Mouse (Mus musculus): ENCODE measurements around the gene Dclre1b. TPM values are rescaled to one million over a fixed set of nuclear protein-coding genes. Genes with fewer than 3 reads are reported as not detected.

The Dclre1b gene
- polyA plus RNA-seq, 1 experiment from 2014 or later = 18.1 TPM

GRCm38 (mm10) chr3:103771531-103772130, 37.6 kb downstream of the Dclre1b start:
- ATAC-seq (ENCODE audit: insufficient number of reproducible peaks, low FRiP score) = no peak
- H3K9ac ChIP-seq = peak overlapping the region; percentile 45; the same call in 1 of the 2 replicates

GRCm38 (mm10) chr3:103766789-103767188, 42.5 kb downstream of the Dclre1b start:
- Histone ChIP-seq H3K9ac (no peak overlapping the region), H3K27me3 (replicated peaks) (no peaks in the 10 kb centered on the region), H3K4me2 (no peak overlapping the region), H3K4me3 (no peak overlapping the region), H3K27ac (ENCODE audit: poor library complexity, severe bottlenecking) (no peak overlapping the region), H3K9me3 (replicated peaks) (no peaks in the 10 kb centered on the region), H3K36me3 (peaks cover 42% of the 10 kb centered on the region), H3K4me1 (replicated peaks) (peaks cover 19% of the 10 kb centered on the region)
- 85% methylated on average over 3 of the region's 3 CpGs for WGBS
- ATAC-seq (ENCODE audit: insufficient number of reproducible peaks, low FRiP score) = no peak

More at GRCm38 (mm10) chr3:103771531-103772130, 37.6 kb downstream of the Dclre1b start:
- Histone ChIP-seq H3K4me3 (no peak overlapping the region), H3K27me3 (replicated peaks) (no peaks in the 10 kb centered on the region), H3K27ac (ENCODE audit: poor library complexity, severe bottlenecking) (peak overlapping the region; percentile 91), H3K4me2 (peak overlapping the region; percentile 53), H3K9me3 (replicated peaks) (no peaks in the 10 kb centered on the region), H3K4me1 (replicated peaks) (peaks cover 39% of the 10 kb centered on the region), H3K36me3 (peaks cover 29% of the 10 kb centered on the region)
- 36% methylated on average over 9 of the region's 9 CpGs for WGBS

- Histone ChIP-seq H3K36me3 (peaks cover 71% of the 10 kb centered on the region), H3K9ac (no peak overlapping the region)
Measured at GRCm38 (mm10) chr3:103759261-103759970, 49.8 kb downstream of the Dclre1b start.

GRCm38 (mm10) chr3:103758456-103758855, 50.8 kb downstream of the Dclre1b start:
- no peak overlapping the region for H3K9ac ChIP-seq
- H3K36me3 ChIP-seq = peaks cover 71% of the 10 kb centered on the region
- H3K27ac ChIP-seq (ENCODE audit: poor library complexity, severe bottlenecking) = no peak overlapping the region
- no peaks in the 10 kb centered on the region for H3K27me3 ChIP-seq (replicated peaks)
- no peak overlapping the region for H3K4me3 ChIP-seq
- no peak overlapping the region for H3K4me2 ChIP-seq
- H3K9me3 ChIP-seq (replicated peaks) = no peaks in the 10 kb centered on the region
- H3K4me1 ChIP-seq (replicated peaks) = peaks cover 11% of the 10 kb centered on the region
- 93% methylated on average over 7 of the region's 7 CpGs for WGBS
- no peak for ATAC-seq (ENCODE audit: insufficient number of reproducible peaks, low FRiP score)

More at GRCm38 (mm10) chr3:103759261-103759970, 49.8 kb downstream of the Dclre1b start:
- Histone ChIP-seq H3K4me1 (replicated peaks) (peaks cover 11% of the 10 kb centered on the region), H3K27me3 (replicated peaks) (no peaks in the 10 kb centered on the region), H3K9me3 (replicated peaks) (no peaks in the 10 kb centered on the region), H3K4me2 (no peak overlapping the region), H3K4me3 (no peak overlapping the region), H3K27ac (ENCODE audit: poor library complexity, severe bottlenecking) (no peak overlapping the region)
- 76% methylated on average over 5 of the region's 5 CpGs for WGBS
- ATAC-seq (ENCODE audit: insufficient number of reproducible peaks, low FRiP score) = no peak

- H3K9me3 ChIP-seq (replicated peaks) = no peaks in the 10 kb centered on the region
- 89% methylated on average over 2 of the region's 2 CpGs for WGBS
- H3K27me3 ChIP-seq (replicated peaks) = no peaks in the 10 kb centered on the region
- no peak for ATAC-seq (ENCODE audit: insufficient number of reproducible peaks, low FRiP score)
- no peak overlapping the region for H3K9ac ChIP-seq
- H3K27ac ChIP-seq (ENCODE audit: poor library complexity, severe bottlenecking) = no peak overlapping the region
- H3K4me3 ChIP-seq = no peak overlapping the region
- H3K36me3 ChIP-seq = peaks cover 73% of the 10 kb centered on the region
- no peak overlapping the region for H3K4me2 ChIP-seq
- H3K4me1 ChIP-seq (replicated peaks) = peaks cover 11% of the 10 kb centered on the region
Measured at GRCm38 (mm10) chr3:103756920-103757319, 52.3 kb downstream of the Dclre1b start.

GRCm38 (mm10) chr3:103755351-103755750, 53.9 kb downstream of the Dclre1b start:
- Histone ChIP-seq H3K9ac (no peak overlapping the region), H3K4me1 (replicated peaks) (peaks cover 11% of the 10 kb centered on the region), H3K4me2 (0 out of 2 replicates have a peak overlapping the region, but pooled peaks have one; percentile 7), H3K36me3 (peaks cover 71% of the 10 kb centered on the region), H3K4me3 (no peak overlapping the region), H3K27me3 (replicated peaks) (no peaks in the 10 kb centered on the region), H3K27ac (ENCODE audit: poor library complexity, severe bottlenecking) (peak overlapping the region; percentile 60), H3K9me3 (replicated peaks) (no peaks in the 10 kb centered on the region)
- WGBS = 12% methylated on average over 3 of the region's 3 CpGs
- peak; percentile 71; the same call in 1 of the 2 replicates for ATAC-seq (ENCODE audit: insufficient number of reproducible peaks, low FRiP score)

- no peak for ATAC-seq (ENCODE audit: insufficient number of reproducible peaks, low FRiP score)
- no peak overlapping the region for H3K4me3 ChIP-seq
- peaks cover 73% of the 10 kb centered on the region for H3K36me3 ChIP-seq
- H3K9me3 ChIP-seq (replicated peaks) = no peaks in the 10 kb centered on the region
- 91% methylated on average over 2 of the region's 2 CpGs for WGBS
- H3K4me1 ChIP-seq (replicated peaks) = peaks cover 11% of the 10 kb centered on the region
- H3K4me2 ChIP-seq = no peak overlapping the region
- no peak overlapping the region for H3K27ac ChIP-seq (ENCODE audit: poor library complexity, severe bottlenecking)
- no peaks in the 10 kb centered on the region for H3K27me3 ChIP-seq (replicated peaks)
- no peak overlapping the region for H3K9ac ChIP-seq
Measured at GRCm38 (mm10) chr3:103751558-103751957, 57.7 kb downstream of the Dclre1b start.

Other genes starting within 250 kb of the Dclre1b start
- gene Syt6, start 234.2 kb downstream of the Dclre1b start, polyA plus RNA-seq (2016; fragmentation: Nextera tagmentation; extraction: Ambion mirVana) = 0.11 and 0.21 TPM in 2 replicates
- gene Atg4a-ps, start 163.4 kb downstream of the Dclre1b start, polyA plus RNA-seq (2016; fragmentation: Nextera tagmentation; extraction: Ambion mirVana) = not detected in 2 replicates
- gene Olfml3, start 71.4 kb downstream of the Dclre1b start, polyA plus RNA-seq (2016; fragmentation: Nextera tagmentation; extraction: Ambion mirVana) = 19.5 and 20.5 TPM in 2 replicates
- gene Gm10964, start 70.1 kb downstream of the Dclre1b start, polyA plus RNA-seq (2016; fragmentation: Nextera tagmentation; extraction: Ambion mirVana) = not detected in 2 replicates
- 13.5 and 14.9 TPM in 2 replicates for gene Hipk1, start 17.9 kb downstream of the Dclre1b start, polyA plus RNA-seq (2016; fragmentation: Nextera tagmentation; extraction: Ambion mirVana)
- 16.2 and 16.5 TPM in 2 replicates for gene Ap4b1, start 76 bp upstream of the Dclre1b start, polyA plus RNA-seq (2016; fragmentation: Nextera tagmentation; extraction: Ambion mirVana)
- 0.12 and 0.27 TPM in 2 replicates for gene Gm43064, start 129 bp upstream of the Dclre1b start, polyA plus RNA-seq (2016; fragmentation: Nextera tagmentation; extraction: Ambion mirVana)
- 0.10 and 0.32 TPM in 2 replicates for gene Bcl2l15, start 23.2 kb upstream of the Dclre1b start, polyA plus RNA-seq (2016; fragmentation: Nextera tagmentation; extraction: Ambion mirVana)
- 0.54 and 0.82 TPM in 2 replicates for gene Ptpn22, start 50.4 kb upstream of the Dclre1b start, polyA plus RNA-seq (2016; fragmentation: Nextera tagmentation; extraction: Ambion mirVana)
- 8.0 and 8.4 TPM in 2 replicates for gene Rsbn1, start 104.7 kb upstream of the Dclre1b start, polyA plus RNA-seq (2016; fragmentation: Nextera tagmentation; extraction: Ambion mirVana)
- gene Phtf1, start 158.7 kb upstream of the Dclre1b start, polyA plus RNA-seq (2016; fragmentation: Nextera tagmentation; extraction: Ambion mirVana) = 23.3 and 23.9 TPM in 2 replicates